Mouse (Mus musculus): ENCODE results near the gene Zbtb1.

- TF ChIP-seq CTCF (IDR thresholded peaks at IDR 0.05): no peak
- no peak for TF ChIP-seq EP300 (IDR thresholded peaks at IDR 0.05)
These were observed 60.9 kb downstream of the Zbtb1 start for GRCm38 (mm10) chr12:76430879-76431406.
